ENCODE assay signal across 7 mouse cellular contexts in genomic region chr9:61278216-61278758, GRCm38 (mm10).
DNase-seq lines count a peak whose midpoint lies in the region; ATAC-seq and TF ChIP-seq lines count a peak whose summit lies in the region.

No protein-coding gene starts in this region.

- peak; percentile 7 for DNase-seq in thymus, postnatal 25 days
- no peak for DNase-seq in thymus, postnatal 4 days
- no peak for DNase-seq in forebrain, embryonic 11.5 days (ENCODE audit: low spot score)
- peak; percentile 70 for DNase-seq in lung, postnatal 10 days
- DNase-seq in telencephalon, adult 2 months (ENCODE audit: low read depth, low spot score), result peak; percentile 84
- no peak for DNase-seq in spleen, postnatal 10 days (ENCODE audit: low spot score in 2 of 2)

- no peaks in the 10 kb centered on the region for H3K9me3 ChIP-seq in forebrain, embryonic 11.5 days (ENCODE audit: control insufficient read depth, low read length)
- H3K9me3 ChIP-seq in intestine, postnatal 0 days (ENCODE audit: control insufficient read depth), result no peaks in the 10 kb centered on the region

- no peak overlapping the region for H3K4me3 ChIP-seq in forebrain, embryonic 11.5 days (ENCODE audit: low read depth, low read length)
- H3K4me3 ChIP-seq in intestine, postnatal 0 days (ENCODE audit: low read depth, low read length), result no peak overlapping the region

- 17% methylated on average over 12 of the region's 12 CpGs for WGBS in forebrain, embryonic 11.5 days
- WGBS in intestine, postnatal 0 days, result 37% methylated on average over 12 of the region's 12 CpGs

- H3K27me3 ChIP-seq in forebrain, embryonic 11.5 days (ENCODE audit: control insufficient read depth, insufficient read depth, low read length), result peaks cover 2% of the 10 kb centered on the region; the same call in 1 of the 2 replicates
- H3K27me3 ChIP-seq in intestine, postnatal 0 days (replicated peaks; ENCODE audit: control insufficient read depth, insufficient read depth, low read length), result no peaks in the 10 kb centered on the region

- H3K27ac ChIP-seq in forebrain, embryonic 11.5 days (ENCODE audit: low read depth, low read length), result no peak overlapping the region
- no peak overlapping the region for H3K27ac ChIP-seq in intestine, postnatal 0 days (ENCODE audit: low read depth, low read length)

- H3K4me1 ChIP-seq in forebrain, embryonic 11.5 days (replicated peaks; ENCODE audit: control insufficient read depth, insufficient read depth, low read length), result peaks cover 17% of the 10 kb centered on the region
- no peaks in the 10 kb centered on the region for H3K4me1 ChIP-seq in intestine, postnatal 0 days (replicated peaks; ENCODE audit: control insufficient read depth, insufficient read depth, low read length)

- H3K36me3 ChIP-seq in forebrain, embryonic 11.5 days (ENCODE audit: control insufficient read depth, insufficient read depth, low read length), result no peaks in the 10 kb centered on the region
- H3K36me3 ChIP-seq in intestine, postnatal 0 days (ENCODE audit: control insufficient read depth, insufficient read depth), result no peaks in the 10 kb centered on the region

- H3K4me2 ChIP-seq in forebrain, embryonic 11.5 days (ENCODE audit: low read depth, low read length, severe bottlenecking), result peak overlapping the region; percentile 37; the same call in 1 of the 2 replicates
- H3K4me2 ChIP-seq in intestine, postnatal 0 days (replicated peaks; ENCODE audit: low read depth), result 0 out of 2 replicates have a peak overlapping the region, but pooled peaks have one; percentile 21

- no peak for TF ChIP-seq CTCF in intestine, postnatal 0 days (IDR thresholded peaks at IDR 0.05; ENCODE audit: low read depth)

- H3K9ac ChIP-seq in forebrain, embryonic 11.5 days (ENCODE audit: low read length), result no peak overlapping the region
- no peak overlapping the region for H3K9ac ChIP-seq in intestine, postnatal 0 days (ENCODE audit: low read depth, low read length)

- ATAC-seq in forebrain, embryonic 11.5 days (replicated peaks; ENCODE audit: low FRiP score), result 0 out of 2 replicates have a peak, but pooled peaks have one; percentile 55
- no peak for ATAC-seq in intestine, postnatal 0 days

Comparison
In these comparisons a context has a peak if more than half of its experiments do, and no peak if none do; other contexts are left out.
1. DNase-seq: peak in thymus, postnatal 25 days (single experiment), lung, postnatal 10 days (single experiment) and telencephalon, adult 2 months (single experiment); none in thymus, postnatal 4 days (single experiment), forebrain, embryonic 11.5 days (single experiment) and spleen, postnatal 10 days (0 of 2).